Mouse (Mus musculus) layer of hippocampus, adult 11-12 months (tissue): ENCODE results near the gene Creb5.
A peak's percentile ranks its signal among the peaks of the same experiment; 100 is the strongest.

ENCODE experiments used
- DNase-seq: peaks from one replicate; pipeline ENCODE4 v3.0.0; 2022; ENCODE audit warnings: low spot score

The Creb5 gene

DNA sequence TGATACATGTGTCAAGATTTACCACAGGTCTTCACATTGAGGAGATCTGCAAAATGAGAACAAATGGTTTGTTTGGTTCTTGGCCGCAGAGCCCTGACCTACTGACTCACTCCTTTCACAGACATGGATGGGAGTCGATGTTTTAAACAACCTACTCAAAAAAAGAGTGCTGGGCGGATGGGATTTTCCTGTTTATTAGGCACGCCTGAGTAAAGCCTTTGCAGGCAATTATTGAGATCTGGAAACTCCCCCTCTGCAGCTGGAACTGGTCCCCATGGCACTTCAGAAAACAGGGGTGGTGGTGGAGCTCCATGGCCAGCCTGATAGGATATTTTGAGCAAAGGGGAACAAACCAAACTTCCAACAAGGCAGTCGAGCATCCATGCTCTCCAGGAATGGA, 258.9 kb downstream of the Creb5 start:
- DNase-seq = no peak

DNA sequence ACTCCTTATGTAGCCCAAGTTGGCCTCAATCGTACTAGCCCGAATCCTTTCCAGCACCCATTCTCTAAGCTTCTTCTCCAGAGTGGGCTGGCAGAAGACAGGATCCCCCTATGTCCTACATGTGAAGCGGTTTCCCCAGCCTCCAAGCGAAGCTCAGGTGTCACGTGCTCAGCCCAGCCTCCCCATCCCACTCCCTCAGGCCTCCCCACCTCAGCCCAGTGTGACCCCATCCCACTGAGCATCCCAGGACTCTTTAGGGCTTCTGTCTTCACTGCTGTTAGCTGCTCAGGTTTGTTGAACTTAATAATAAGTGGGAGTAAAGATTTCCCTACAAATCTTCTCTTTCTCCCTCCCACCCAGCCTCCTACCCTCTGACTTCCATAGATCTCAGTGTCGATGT, 261.2 kb downstream of the Creb5 start:
- DNase-seq = no peak

DNA sequence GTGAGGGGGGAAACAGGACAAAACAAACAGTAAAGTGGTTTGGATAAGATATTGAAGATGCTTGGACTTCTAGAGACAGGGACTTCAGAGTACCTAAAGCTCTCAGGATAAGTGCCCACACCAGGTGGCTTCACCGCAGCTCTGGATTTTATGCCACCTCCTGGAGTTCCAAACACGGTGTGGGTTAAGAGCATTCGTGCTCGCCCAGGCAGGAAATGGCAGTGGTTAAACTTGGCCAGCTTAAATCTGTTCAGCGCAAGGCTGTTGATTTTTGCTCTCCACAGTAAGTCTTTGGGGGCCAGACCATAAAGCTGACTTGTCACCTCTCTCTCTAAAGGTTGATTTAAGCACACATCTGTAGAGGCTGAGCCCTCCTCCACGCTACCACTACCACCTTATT, 262.3 kb downstream of the Creb5 start:
- DNase-seq = no peak

DNA sequence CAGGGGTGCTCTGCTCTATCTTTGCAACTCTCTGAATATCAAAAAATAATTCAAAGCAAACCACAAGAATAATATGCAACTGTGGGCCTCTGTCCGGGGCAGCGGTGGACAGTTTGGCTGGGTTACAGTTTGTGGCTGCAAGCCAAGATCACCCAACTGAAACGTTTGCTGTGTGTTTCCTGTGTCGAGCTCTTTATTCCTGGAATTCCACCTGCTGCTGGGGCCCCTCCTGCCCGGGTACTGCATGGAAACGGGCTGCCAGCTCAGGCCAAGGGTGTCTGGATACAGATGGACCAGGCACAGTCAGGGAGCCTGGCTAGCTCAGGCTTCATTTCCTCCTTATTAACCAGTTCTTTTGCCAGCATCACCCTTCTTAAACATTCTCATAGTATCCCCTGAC, 269.0 kb downstream of the Creb5 start:
- DNase-seq = no peak

DNA sequence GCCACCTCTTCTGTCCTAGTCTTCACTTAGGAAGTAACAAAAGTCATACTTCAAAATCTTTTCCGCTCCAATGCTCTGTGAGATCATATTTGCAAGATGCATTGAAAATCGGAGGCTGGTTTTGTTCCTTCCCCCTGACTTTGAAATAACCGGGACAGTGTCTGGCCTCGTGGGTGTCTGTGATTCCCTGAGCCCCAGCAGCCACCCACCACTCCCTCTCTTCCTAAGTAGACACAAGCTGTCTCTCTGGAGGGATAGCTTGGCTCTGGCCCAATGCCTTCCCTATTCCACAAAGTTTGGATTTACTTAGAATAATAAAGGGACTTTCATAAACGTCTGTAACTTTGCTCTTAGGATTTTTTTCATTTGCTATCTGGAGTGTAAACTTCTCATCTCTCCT, 273.9 kb downstream of the Creb5 start:
- no peak for DNase-seq

DNA sequence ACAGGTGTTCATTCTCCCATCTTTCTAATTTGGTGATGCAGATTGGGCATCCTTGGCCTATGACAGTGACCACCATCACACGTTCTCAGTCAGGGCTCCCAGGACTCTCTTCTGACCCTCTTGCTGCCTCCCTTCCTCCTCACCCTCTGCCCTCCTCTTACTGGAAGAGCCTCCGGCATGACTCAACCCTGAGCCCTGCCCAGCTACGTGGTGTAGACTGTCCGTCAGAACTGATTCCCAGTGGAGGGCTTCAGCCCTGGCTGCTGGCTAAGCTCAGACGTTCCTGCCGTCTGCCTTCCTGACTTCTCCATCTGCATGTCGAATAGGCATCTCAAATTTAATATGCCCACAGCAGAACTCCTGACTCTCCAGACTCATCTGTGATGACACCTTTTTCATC, 275.5 kb downstream of the Creb5 start:
- DNase-seq = no peak

DNA sequence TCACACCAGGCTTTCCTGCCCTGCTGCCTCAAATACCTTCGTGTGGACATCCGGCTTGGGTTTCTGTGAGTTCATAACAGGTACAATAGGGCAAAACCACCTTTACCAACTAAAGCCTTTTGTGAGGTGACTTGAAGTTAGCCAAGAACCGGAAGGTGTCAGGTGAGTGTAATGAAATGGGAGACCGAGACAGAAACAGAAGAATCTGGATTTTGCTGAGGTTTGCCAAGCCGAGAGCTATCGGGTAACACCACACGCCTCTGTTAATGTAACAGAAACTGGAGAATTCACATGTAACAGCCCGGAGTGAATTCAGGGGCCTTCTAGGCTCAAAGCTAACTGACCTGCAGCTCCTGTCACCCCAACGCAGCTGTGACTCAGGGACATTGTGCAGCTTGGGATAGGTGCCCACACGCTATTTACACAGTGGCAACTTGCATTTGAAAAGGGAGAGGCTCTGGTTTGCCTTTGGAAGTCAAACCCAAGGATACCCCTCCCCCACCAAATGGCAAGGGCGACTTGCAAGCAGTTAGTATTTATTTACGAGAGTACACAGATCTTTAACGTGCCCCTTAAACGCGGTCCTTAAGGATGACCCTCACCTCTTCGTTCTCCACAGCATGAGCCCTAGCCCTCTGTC, 276.6 kb downstream of the Creb5 start:
- DNase-seq = no peak

DNA sequence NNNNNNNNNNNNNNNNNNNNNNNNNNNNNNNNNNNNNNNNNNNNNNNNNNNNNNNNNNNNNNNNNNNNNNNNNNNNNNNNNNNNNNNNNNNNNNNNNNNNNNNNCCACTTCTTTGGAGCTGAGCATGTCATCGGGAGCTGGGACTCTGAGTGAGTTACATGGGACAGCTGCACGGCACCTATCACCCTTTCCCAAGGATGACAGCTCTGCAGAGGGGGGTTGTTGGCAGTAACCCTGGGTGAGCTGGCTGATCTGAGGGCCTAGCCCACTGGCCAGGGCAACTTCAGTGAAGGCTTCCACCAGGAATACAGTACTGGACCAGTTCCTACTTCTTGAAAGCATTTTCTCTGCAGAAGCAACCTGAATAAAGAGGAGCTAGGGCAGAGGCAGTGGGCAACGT, 282.4 kb downstream of the Creb5 start:
- no peak for DNase-seq

DNA sequence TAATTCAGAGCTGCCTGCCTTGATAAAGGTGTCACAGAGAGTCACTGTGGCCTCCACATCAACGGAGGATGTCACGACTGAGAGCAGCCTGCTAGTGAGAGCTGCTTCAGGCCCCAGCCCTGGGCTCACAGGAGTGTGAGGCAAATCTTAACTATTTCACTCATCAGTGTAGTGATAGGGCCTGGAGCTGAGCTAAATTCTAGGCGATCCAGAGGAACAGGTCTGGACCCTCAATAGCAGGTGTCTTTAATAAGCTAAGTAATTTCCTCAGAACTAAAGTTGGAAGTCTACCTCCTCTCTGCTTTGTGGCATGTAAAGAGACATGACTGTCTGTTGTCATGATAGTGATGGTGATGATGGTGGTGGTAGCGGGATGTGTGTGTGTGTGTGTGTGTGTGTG, 283.8 kb downstream of the Creb5 start:
- DNase-seq = no peak

DNA sequence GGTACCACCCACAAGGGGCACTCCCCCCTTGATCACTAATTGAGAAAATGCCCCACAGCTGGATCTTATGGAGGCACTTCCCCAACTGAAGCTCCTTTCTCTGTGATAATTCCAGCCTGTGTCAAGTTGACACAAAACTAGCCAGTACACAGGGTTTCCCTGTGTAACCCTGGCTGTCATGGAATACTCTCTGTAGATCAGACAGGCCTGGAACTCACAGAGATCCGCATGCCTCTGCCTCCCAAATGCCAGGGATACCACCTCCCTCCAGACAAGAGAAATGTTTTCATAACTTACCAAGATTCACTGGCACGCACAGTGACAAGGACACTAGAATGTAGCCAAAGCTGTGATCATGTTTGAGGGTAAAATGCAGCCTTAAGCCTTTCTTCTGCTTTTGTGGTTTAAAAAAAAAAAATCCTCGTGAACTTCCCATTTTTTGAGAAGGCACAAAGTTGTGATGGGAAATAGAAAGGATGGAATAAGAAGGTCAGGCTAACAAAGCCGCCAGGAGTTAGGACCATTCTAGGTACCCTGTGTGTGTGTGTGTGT, 284.6 kb downstream of the Creb5 start:
- DNase-seq = no peak

DNA sequence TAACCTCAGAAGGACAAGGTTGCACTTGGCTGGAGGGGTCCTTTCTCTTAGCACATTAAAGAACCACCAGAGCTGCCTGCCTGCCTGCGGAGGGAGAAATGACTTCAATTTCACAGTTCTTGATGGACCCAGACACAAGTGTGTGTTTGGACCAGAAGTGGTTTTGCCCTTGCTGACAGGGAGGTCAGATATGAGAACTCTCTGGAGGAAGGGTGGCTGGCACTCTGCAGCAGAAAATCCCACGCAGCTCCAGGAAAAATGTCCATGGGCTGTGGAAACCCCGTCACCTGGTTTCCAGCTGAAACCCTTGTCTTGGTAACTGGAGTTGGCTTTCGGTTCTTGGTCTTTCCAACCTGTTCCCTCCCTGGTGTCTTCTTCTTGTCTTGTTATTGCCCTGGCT, 285.4 kb downstream of the Creb5 start:
- DNase-seq = no peak

DNA sequence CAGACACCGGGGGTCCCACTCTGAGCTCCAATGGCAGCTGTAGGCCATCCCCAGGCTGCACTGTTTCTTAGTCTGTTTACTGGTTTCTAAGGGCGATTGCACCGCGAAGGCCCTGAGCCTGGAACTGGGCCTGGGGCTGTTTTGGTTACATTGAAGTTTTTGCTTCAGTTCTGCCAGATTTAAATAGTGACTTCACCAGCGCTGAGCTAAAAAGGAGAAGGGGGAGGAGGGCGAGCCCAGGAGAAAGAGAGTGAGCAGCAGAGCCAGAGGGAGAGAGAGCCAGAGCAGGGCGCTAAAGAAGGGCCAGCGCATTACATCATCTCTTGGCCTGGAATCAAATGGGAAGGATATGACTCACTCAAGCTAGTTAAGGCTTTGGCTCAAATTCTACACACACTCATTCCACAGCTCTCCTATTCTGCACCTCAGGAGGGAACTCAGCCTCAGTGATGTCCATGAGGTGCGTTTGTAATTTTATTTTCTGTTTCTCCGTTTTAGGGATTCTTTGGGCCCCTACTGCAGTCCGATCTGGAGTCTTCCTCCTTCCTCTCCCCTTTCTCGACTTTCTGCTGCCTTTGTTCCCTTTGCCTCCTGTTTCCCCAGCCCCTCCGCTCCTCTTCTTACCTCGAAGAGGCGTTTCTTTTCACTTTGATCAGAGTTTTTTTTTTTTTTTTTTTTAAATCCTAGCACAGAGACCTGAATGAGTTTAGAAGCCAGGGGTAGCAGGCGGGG, 286.1 kb downstream of the Creb5 start:
- peak; percentile 90 for DNase-seq

DNA sequence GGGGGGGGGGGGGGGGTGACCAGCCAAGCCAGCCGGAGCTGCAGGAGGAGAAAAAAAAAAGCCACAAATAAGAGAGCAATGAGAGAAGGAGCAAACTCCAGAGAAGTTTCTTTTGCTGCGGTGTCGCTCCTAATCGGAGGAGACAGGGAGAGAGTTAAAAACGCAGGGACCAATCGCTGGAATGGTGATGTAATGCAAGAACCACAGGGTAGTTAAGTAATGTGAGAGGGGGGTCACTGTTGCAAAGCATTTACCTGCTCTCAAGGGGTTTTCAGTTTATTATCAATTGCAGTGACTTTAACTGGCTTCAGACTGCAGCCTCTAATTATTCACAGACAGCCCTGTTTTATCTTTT, 286.6 kb downstream of the Creb5 start:
- DNase-seq = no peak

DNA sequence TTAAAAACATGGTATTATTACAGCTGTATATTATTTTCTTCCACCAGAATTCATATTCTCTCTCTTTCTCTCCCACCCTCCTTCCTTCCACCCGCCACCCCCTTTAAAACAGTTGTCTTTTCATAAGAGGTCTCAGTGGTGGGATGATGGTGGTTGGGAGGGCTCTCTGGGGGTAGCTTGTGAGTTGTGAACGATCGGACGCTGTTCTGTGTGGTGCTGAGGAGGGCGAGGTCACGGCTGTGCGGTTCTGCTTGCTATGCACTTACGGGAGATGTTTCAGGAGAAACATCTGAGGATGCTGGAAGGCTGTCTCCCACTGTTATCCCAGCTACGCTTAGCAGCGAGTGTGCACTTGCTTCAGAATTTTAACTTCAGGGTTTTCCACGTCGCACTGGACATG, 287.0 kb downstream of the Creb5 start:
- no peak for DNase-seq

DNA sequence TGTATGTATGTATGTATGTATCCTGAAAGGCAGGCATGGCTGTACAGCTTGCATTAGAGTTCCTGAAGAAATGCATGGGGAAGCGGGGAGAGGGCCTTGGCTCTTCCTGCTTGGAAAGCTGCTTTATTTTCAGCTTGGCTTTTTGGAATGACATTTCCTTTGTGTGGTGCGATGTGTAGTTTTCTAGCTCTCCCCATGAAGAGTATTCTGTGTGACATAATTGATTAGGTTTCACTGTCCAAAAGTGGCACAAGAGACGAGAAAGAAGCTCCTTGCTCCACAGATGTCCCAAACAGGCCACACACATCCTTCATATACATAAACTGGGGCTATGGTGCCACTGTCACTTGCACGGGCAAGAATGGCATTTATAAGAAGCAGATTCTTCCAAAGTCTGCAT, 288.1 kb downstream of the Creb5 start:
- no peak for DNase-seq

DNA sequence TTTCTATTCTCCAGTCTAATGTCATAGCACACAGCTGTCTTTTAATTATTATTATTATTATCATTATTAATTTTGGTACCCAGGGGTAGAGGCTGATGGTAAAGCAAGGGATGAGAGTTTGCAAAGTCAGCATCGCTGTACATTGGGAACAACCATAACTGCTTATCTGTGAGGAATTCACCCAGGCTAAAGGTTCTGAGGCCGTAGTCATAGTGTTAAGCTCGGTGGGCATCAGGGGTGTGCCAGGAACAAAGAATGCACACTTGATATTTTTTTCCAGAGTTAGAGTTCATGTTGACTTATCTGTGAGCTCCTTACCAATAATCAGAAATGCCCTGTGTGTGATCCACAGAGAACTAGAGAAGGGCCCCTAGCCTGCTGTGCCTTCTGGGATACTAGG, 288.8 kb downstream of the Creb5 start:
- no peak for DNase-seq

DNA sequence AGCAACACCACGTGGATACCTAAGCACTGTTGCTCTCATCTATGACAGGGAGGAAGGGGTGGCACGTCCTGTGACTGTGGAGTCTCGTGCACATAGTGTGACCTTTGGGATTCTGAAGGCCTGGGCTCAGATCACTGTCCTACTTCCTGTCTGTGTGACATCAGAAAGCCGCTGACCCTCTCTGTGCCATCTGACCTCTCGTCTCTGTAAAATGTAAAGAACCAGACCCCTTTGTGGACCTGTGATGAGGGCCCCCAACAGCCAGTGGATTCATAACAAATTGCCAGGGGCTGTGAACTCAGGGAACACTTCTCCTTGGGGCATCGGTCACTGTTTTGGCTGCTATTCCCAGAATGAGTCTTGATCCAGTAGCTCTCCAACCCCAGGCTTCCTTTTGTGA, 289.8 kb downstream of the Creb5 start:
- no peak for DNase-seq

DNA sequence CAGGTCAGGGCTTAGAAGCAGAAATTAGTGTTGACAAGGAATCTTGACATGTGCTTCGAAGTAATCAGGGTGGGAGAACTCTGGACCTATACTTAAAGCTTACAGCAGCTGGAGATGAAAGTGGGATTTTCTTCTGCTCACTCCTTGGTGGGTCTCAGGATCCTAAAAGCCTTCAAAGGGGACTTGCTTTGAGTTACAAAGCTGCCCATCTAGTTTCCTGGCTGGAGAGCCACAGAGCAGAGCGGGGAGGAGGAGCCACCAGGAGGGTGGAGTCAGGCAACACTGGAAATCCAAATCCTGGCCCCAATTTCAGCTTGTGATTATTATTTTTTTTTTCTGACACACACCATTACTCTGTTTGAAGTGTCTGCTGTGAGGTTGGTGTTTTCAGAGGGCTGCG, 290.7 kb downstream of the Creb5 start:
- DNase-seq = no peak

DNA sequence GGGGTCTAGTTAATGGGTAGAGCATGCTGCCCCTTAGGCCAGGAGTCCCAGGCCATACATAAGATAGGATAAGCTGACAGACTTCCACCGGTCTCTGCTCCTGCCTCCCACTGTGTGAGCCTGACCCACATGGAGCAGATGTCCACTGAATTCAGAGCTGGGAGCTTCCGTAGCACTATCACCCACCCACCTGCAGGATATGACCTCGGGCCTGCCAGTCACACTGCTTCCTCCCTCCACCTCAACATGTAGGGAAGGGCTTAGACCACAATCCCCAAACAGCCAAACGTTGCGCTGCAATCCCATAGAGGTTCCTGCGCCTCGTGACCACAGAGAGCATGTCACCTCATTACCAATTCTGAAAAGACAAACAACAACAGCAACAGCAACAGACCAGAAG, 293.3 kb downstream of the Creb5 start:
- no peak for DNase-seq

DNA sequence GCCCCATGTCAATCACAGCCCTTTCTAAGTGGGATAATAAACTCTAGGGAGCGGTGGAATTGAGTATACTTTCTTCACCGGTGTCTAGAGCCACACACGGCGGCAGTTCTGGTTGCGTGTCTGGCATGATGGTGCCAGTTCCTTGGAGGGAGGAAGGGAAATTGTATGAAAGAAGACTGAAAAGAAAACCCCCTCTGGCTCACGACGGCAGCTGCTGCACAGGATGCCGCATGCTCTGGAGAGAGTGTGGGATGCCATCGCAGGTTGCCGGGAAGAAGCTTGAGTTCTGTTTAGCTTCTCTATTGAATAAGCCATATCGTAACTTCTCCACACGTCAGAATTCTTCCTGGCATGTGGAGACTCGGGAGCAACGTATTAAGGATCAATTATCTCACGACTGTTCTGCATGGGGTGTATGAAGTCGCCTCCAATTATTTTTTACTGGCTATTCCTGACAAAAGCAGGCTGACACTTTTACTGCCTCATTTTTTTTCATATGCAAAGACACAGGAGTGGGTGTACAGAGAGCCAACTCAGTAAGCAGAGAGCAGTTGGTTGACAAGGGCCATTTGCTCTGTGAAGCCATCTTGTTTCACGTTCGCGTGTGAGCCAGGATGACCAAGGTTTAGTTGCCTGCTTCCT, 296.3 kb downstream of the Creb5 start:
- no peak for DNase-seq

DNA sequence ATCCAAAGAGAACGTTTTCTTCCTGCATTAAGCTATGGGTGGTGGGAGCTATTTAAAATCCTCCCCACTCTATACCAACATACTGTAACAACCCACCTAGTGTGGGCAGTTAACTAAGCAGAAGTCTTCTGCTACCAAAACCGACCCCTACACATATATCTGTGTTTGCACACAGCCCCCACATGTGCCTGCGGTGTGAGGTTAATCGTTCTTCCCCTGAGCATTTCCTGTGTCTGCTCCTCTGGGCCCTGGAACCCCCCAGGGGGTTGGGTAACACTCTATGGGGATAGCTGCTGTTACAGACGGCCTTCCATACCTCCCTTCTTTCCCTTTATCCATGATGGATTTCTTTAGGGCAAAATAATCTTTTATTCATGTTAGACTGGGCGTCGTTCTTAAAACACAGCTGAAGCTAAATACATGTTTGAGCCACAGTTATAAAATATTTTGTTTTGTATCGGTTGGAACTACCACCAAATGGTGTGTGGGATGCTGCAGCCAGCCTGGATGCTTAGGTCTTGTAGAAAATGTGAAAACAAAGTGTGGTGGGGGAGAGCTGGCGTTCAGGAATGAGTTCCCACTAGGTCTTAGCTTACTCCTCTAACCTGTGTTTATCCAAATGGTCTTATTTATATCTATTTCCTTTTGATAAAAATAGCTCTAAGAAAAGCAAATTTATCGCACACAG, 297.8 kb downstream of the Creb5 start:
- DNase-seq = peak; percentile 42

DNA sequence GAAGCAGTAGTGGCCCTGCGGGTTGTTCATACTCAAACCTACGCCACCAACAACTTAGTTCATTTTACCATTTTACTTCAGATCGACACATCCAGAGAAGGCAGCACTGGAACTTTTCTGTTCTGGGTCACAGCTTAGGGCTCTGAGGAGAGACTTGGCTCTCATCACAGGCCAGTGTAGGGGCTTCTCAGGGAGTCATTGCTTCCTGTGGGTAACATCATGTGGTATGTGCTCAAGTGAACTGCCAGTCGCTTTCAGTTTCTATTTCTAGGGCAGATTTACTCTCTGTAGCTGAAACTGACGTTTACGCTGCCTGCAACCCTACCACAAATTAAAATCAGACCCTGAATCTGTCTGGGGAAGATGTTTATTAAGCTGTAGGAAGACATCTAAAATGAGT, 302.7 kb downstream of the Creb5 start:
- no peak for DNase-seq

DNA sequence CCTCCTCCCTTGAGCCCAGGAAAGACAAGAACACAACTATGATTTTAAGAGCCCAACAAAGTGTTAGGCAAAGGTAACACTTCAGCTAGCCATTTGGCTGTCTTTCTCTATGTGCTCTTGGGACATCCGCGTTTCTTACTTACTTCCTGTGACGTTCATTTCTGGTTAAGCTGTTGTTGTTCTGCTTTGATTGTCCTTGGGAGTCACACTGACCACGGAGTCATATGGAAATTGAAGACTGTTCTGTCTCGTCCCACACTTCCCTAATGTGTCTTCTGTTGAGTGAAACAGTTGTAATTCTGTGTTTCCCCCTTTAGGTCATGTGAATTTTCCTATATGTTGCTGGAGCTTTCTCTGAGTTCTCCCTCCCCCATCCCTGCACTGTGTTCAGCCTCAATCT, 305.2 kb downstream of the Creb5 start:
- DNase-seq = no peak
